Mouse (Mus musculus) cerebellum, adult 2 months (tissue): ENCODE measurements at regions not wholly inside any gene's neighbourhood (a gene's known extent, or its start where the extent isn't known, plus 50 kb on each side); places are given as distances from the start of the nearest gene placed in this dataset.
A peak's percentile ranks its signal among the peaks of the same experiment; 100 is the strongest.

Experiments
- DNase-seq, 2 experiments: peaks; one replicate each; pipeline ENCODE4 v3.0.0; 2021
- H3K27ac ChIP-seq: fragments of 200-500 bp; 2 replicates; pipeline ENCODE4 v1.5.1; 2012; ENCODE audit warnings: low read length, control low read depth, inconsistent platforms; ENCODE audit not compliant: insufficient read depth
- H3K27me3 ChIP-seq: fragments of 200-500 bp; 2 replicates; pipeline ENCODE4 v1.6.1; 2012; ENCODE audit warnings: inconsistent platforms, mild to moderate bottlenecking, low read length, moderate library complexity; ENCODE audit not compliant: control insufficient read depth, insufficient read depth
- H3K4me1 ChIP-seq: fragments of 200-500 bp; 2 replicates; pipeline ENCODE4 v1.6.1; 2011; ENCODE audit warnings: low read length; ENCODE audit not compliant: control insufficient read depth, insufficient read depth
- H3K4me3 ChIP-seq: fragments of 200-500 bp; replicated peaks from 2 replicates; pipeline ENCODE3; 2011; ENCODE audit warnings: mild to moderate bottlenecking, low read depth, low read length, control low read depth; ENCODE audit not compliant: insufficient read depth
- CTCF ChIP-seq: fragments of 200-500 bp; IDR thresholded peaks from 2 replicates; pipeline ENCODE4 v1.5.1; 2011; ENCODE audit warnings: low read depth, mild to moderate bottlenecking, control low read depth, low read length, moderate library complexity, borderline replicate concordance; ENCODE audit not compliant: insufficient read depth
- POLR2A ChIP-seq: fragments of 200-500 bp; IDR thresholded peaks from 2 replicates; pipeline ENCODE4 v1.6.1; 2011; ENCODE audit warnings: low read length, control low read depth, borderline replicate concordance; ENCODE audit not compliant: insufficient read depth
- WGBS: fragments of 180-500 bp; shearing (Covaris S2); methylation state at CpG from one replicate; pipeline ENCODE4 v1.1.7; 2018; 5-methylcytosine and 5-hydroxymethylcytosine counted together

- no peaks in the 10 kb centered on the region for H3K27me3 ChIP-seq
- no peak for DNase-seq
- H3K4me3 ChIP-seq = no peak overlapping the region
- WGBS = 88% methylated on average over 6 of the region's 6 CpGs
- no peak overlapping the region for H3K27ac ChIP-seq
- no peak for TF ChIP-seq CTCF
- TF ChIP-seq POLR2A = no peak
- H3K4me1 ChIP-seq = no peaks in the 10 kb centered on the region
Measured at GRCm38 (mm10) chr10:16923851-16924250, 799.2 kb upstream of the Cited2 start.

- no peak overlapping the region for H3K27ac ChIP-seq
- peak; percentile 84 to 91 for DNase-seq
- no peak overlapping the region for H3K4me3 ChIP-seq
- TF ChIP-seq POLR2A (no peak), CTCF (no peak)
- no peaks in the 10 kb centered on the region for H3K27me3 ChIP-seq
- WGBS = 17% methylated on average over 4 of the region's 4 CpGs
- H3K4me1 ChIP-seq = no peaks in the 10 kb centered on the region; the same call in 1 of the 2 replicates
Measured at GRCm38 (mm10) chr10:16937705-16938104, 785.3 kb upstream of the Cited2 start.

GRCm38 (mm10) chr10:16951636-16952035 is 771.4 kb upstream of the Cited2 start:
- 27% methylated on average over 1 of the region's 1 CpGs for WGBS

GRCm38 (mm10) chr10:16960971-16961370 is 762.0 kb upstream of the Cited2 start:
- TF ChIP-seq CTCF (no peak), POLR2A (no peak)
- no peak for DNase-seq
- H3K4me1 ChIP-seq = no peaks in the 10 kb centered on the region
- H3K4me3 ChIP-seq = no peak overlapping the region
- no peak overlapping the region for H3K27ac ChIP-seq
- WGBS = 78% methylated on average over 3 of the region's 3 CpGs
- no peaks in the 10 kb centered on the region for H3K27me3 ChIP-seq

More at GRCm38 (mm10) chr10:16951636-16952035, 771.4 kb upstream of the Cited2 start:
- no peaks in the 10 kb centered on the region for H3K4me1 ChIP-seq
- TF ChIP-seq CTCF = no peak
- no peak for TF ChIP-seq POLR2A
- DNase-seq = no peak
- no peak overlapping the region for H3K4me3 ChIP-seq
- no peaks in the 10 kb centered on the region for H3K27me3 ChIP-seq
- no peak overlapping the region for H3K27ac ChIP-seq

- no peaks in the 10 kb centered on the region for H3K4me1 ChIP-seq
- H3K4me3 ChIP-seq = no peak overlapping the region
- no peak for TF ChIP-seq CTCF
- WGBS = 86% methylated on average over 2 of the region's 2 CpGs
- no peak for DNase-seq
- no peaks in the 10 kb centered on the region for H3K27me3 ChIP-seq
- no peak overlapping the region for H3K27ac ChIP-seq
Measured at GRCm38 (mm10) chr10:16962463-16962862, 760.6 kb upstream of the Cited2 start.

GRCm38 (mm10) chr10:16978770-16979169 is 744.2 kb upstream of the Cited2 start:
- Histone ChIP-seq H3K4me1 (no peaks in the 10 kb centered on the region), H3K27ac (no peak overlapping the region), H3K4me3 (no peak overlapping the region), H3K27me3 (no peaks in the 10 kb centered on the region)
- 95% methylated on average over 5 of the region's 5 CpGs for WGBS
- DNase-seq = no peak
- TF ChIP-seq POLR2A = no peak
- no peak for TF ChIP-seq CTCF

GRCm38 (mm10) chr10:16990227-16990626 is 732.8 kb upstream of the Cited2 start:
- Histone ChIP-seq H3K4me3 (no peak overlapping the region), H3K4me1 (peaks cover 2% of the 10 kb centered on the region; the same call in 1 of the 2 replicates), H3K27me3 (no peaks in the 10 kb centered on the region), H3K27ac (peak overlapping the region; percentile 49; the same call in 1 of the 2 replicates)
- WGBS = 7% methylated on average over 1 of the region's 1 CpGs
- TF ChIP-seq POLR2A (no peak), CTCF (no peak)
- peak; percentile 64 to 93 for DNase-seq

GRCm38 (mm10) chr10:16993789-16994188 is 729.2 kb upstream of the Cited2 start:
- H3K4me3 ChIP-seq = no peak overlapping the region
- TF ChIP-seq POLR2A = no peak
- TF ChIP-seq CTCF = no peak

More at GRCm38 (mm10) chr10:16993789-16994188, 729.2 kb upstream of the Cited2 start:
- 8% methylated on average over 2 of the region's 2 CpGs for WGBS
- no peak overlapping the region; the same call in 1 of the 2 replicates for H3K27ac ChIP-seq
- peak; percentile 77 to 92 for DNase-seq
- no peaks in the 10 kb centered on the region for H3K27me3 ChIP-seq
- H3K4me1 ChIP-seq = peaks cover 2% of the 10 kb centered on the region; the same call in 1 of the 2 replicates
